Mouse (Mus musculus) midbrain, embryonic 16.5 days (tissue): ENCODE results near the gene Msln. TPM values are rescaled to one million over a fixed set of nuclear protein-coding genes. Genes with fewer than 3 reads are reported as not detected.

Experiments used
- ATAC-seq: fragments of 200-750 bp; cut with Nextera tagmentation; 2 replicates; pipeline ENCODE4 v1.8.0; 2017; ENCODE audit warnings: moderate TSS enrichment
- H3K27ac ChIP-seq: fragments of 300-500 bp; sonication (generic); 2 replicates; pipeline ENCODE4 v1.5.1; 2014; ENCODE audit warnings: mild to moderate bottlenecking, low read length, mixed read lengths
- H3K27me3 ChIP-seq: fragments of 300-500 bp; sonication (generic); 2 replicates; pipeline ENCODE4 v1.6.1; 2014; ENCODE audit warnings: low read depth, low read length, mixed read lengths; ENCODE audit not compliant: control insufficient read depth, insufficient read depth
- H3K36me3 ChIP-seq: fragments of 300-500 bp; sonication (generic); 2 replicates; pipeline ENCODE4 v1.6.1; 2014; ENCODE audit warnings: mild to moderate bottlenecking, low read length, moderate library complexity, mixed read lengths; ENCODE audit not compliant: control insufficient read depth, insufficient read depth
- H3K4me1 ChIP-seq: fragments of 300-500 bp; sonication (generic); 2 replicates; pipeline ENCODE4 v1.6.1; 2014; ENCODE audit warnings: mild to moderate bottlenecking, low read length, mixed read lengths; ENCODE audit not compliant: control insufficient read depth, insufficient read depth
- H3K4me2 ChIP-seq: fragments of 300-500 bp; sonication (generic); 2 replicates; pipeline ENCODE4 v1.6.1; 2014; ENCODE audit warnings: mild to moderate bottlenecking, low read length, mixed read lengths
- H3K4me3 ChIP-seq: fragments of 300-500 bp; sonication (generic); 2 replicates; pipeline ENCODE4 v1.5.1; 2014; ENCODE audit warnings: low read depth, mild to moderate bottlenecking, low read length, moderate library complexity, mixed read lengths
- H3K9ac ChIP-seq: fragments of 300-500 bp; sonication (generic); 2 replicates; pipeline ENCODE4 v1.6.1; 2014; ENCODE audit warnings: low read depth, low read length, mixed read lengths
- H3K9me3 ChIP-seq: fragments of 300-500 bp; sonication (generic); replicated peaks from 2 replicates; pipeline ENCODE4 v1.6.1; 2014; ENCODE audit warnings: mild to moderate bottlenecking, low read length, mixed read lengths; ENCODE audit not compliant: control insufficient read depth, poor library complexity, severe bottlenecking
- WGBS: fragments of 180-500 bp; shearing (Covaris S2); extraction: QIAGEN DNeasy Blood & Tissue Kit; methylation state at CpG from one replicate; pipeline ENCODE4 v1.1.7; 2014; 5-methylcytosine and 5-hydroxymethylcytosine counted together
- polyA plus RNA-seq: library from polyadenylated mRNA; unstranded; fragments of >200 nt; fragmentation: Nextera tagmentation; extraction: Ambion mirVana; gene quantifications from 2 replicates; pipeline ENCODE4 v1.2.1, GENCODE M21; 2015

Gene Msln
- polyA plus RNA-seq, 1 experiment from 2014 or later, result 0.85 TPM

- Histone ChIP-seq H3K36me3 (peaks cover 22% of the 10 kb centered on the region), H3K9ac (no peak overlapping the region), H3K27ac (no peak overlapping the region), H3K4me3 (no peak overlapping the region), H3K9me3 (no peaks in the 10 kb centered on the region), H3K4me1 (peaks cover 17% of the 10 kb centered on the region), H3K27me3 (no peaks in the 10 kb centered on the region), H3K4me2 (no peak overlapping the region)
- ATAC-seq, result no peak
- WGBS, result 76% methylated on average over 6 of the region's 6 CpGs
Measured at GRCm38 (mm10) chr17:25781339-25781738, 27.2 kb upstream of the Msln start.

- Histone ChIP-seq H3K27ac (no peak overlapping the region), H3K4me1 (peaks cover 14% of the 10 kb centered on the region), H3K9ac (no peak overlapping the region), H3K36me3 (peaks cover 21% of the 10 kb centered on the region), H3K4me3 (no peak overlapping the region), H3K9me3 (no peaks in the 10 kb centered on the region), H3K27me3 (no peaks in the 10 kb centered on the region), H3K4me2 (no peak overlapping the region)
- WGBS, result 96% methylated on average over 5 of the region's 5 CpGs
- ATAC-seq, result no peak
Measured at GRCm38 (mm10) chr17:25777948-25778347, 23.8 kb upstream of the Msln start.

- Histone ChIP-seq H3K9ac (no peak overlapping the region), H3K4me1 (peaks cover 14% of the 10 kb centered on the region), H3K4me3 (no peak overlapping the region), H3K27ac (no peak overlapping the region), H3K9me3 (no peaks in the 10 kb centered on the region), H3K4me2 (no peak overlapping the region), H3K36me3 (peaks cover 6% of the 10 kb centered on the region; the same call in 1 of the 2 replicates), H3K27me3 (no peaks in the 10 kb centered on the region)
- WGBS, result 77% methylated on average over 10 of the region's 10 CpGs
- no peak for ATAC-seq
Measured at GRCm38 (mm10) chr17:25775318-25776062, 21.3 kb upstream of the Msln start.

GRCm38 (mm10) chr17:25773549-25774120, 19.5 kb upstream of the Msln start, which contains the start of gene Narfl:
Gene Narfl, plus strand, starts transcription at chr17:25773776.
- Histone ChIP-seq H3K9me3 (no peaks in the 10 kb centered on the region), H3K4me3 (peak within 1 kb of the TSS; percentile 83), H3K36me3 (peaks cover 6% of the 10 kb centered on the region; the same call in 1 of the 2 replicates), H3K27ac (no peak within 1 kb of the TSS), H3K9ac (peak within 1 kb of the TSS; percentile 84), H3K4me1 (peaks cover 14% of the 10 kb centered on the region), H3K27me3 (no peaks in the 10 kb centered on the region), H3K4me2 (peak within 1 kb of the TSS; percentile 88)
- under 1% methylated on average over 37 of the region's 37 CpGs for WGBS
- ATAC-seq, result peak; percentile 84

- ATAC-seq, result no peak
- Histone ChIP-seq H3K27me3 (no peaks in the 10 kb centered on the region), H3K9me3 (no peaks in the 10 kb centered on the region), H3K4me3 (no peak overlapping the region), H3K36me3 (no peaks in the 10 kb centered on the region), H3K27ac (no peak overlapping the region), H3K4me1 (peaks cover 7% of the 10 kb centered on the region), H3K9ac (no peak overlapping the region), H3K4me2 (no peak overlapping the region)
- 62% methylated on average over 7 of the region's 9 CpGs for WGBS
Measured at GRCm38 (mm10) chr17:25769331-25769730, 15.2 kb upstream of the Msln start.

GRCm38 (mm10) chr17:25765886-25766285, 11.7 kb upstream of the Msln start:
- no peak overlapping the region for H3K27ac ChIP-seq
- H3K27me3 ChIP-seq, result no peaks in the 10 kb centered on the region
- H3K9me3 ChIP-seq, result no peaks in the 10 kb centered on the region
- 36% methylated on average over 5 of the region's 5 CpGs for WGBS
- no peak overlapping the region for H3K4me2 ChIP-seq
- no peak for ATAC-seq
- H3K4me1 ChIP-seq, result no peaks in the 10 kb centered on the region
- no peaks in the 10 kb centered on the region for H3K36me3 ChIP-seq
- no peak overlapping the region for H3K9ac ChIP-seq
- no peak overlapping the region for H3K4me3 ChIP-seq

GRCm38 (mm10) chr17:25762591-25762990, 8.4 kb upstream of the Msln start:
- Histone ChIP-seq H3K4me1 (no peaks in the 10 kb centered on the region), H3K27ac (no peak overlapping the region), H3K9ac (no peak overlapping the region), H3K36me3 (no peaks in the 10 kb centered on the region), H3K9me3 (no peaks in the 10 kb centered on the region), H3K27me3 (peaks cover 3% of the 10 kb centered on the region; the same call in 1 of the 2 replicates), H3K4me3 (no peak overlapping the region), H3K4me2 (no peak overlapping the region)
- no peak for ATAC-seq
- 17% methylated on average over 3 of the region's 3 CpGs for WGBS

GRCm38 (mm10) chr17:25761561-25761970, 7.4 kb upstream of the Msln start:
- no peak for ATAC-seq
- WGBS, result 27% methylated on average over 4 of the region's 4 CpGs
- no peak overlapping the region for H3K27ac ChIP-seq
- no peaks in the 10 kb centered on the region for H3K9me3 ChIP-seq
- H3K4me2 ChIP-seq, result no peak overlapping the region
- no peaks in the 10 kb centered on the region for H3K4me1 ChIP-seq
- peaks cover 3% of the 10 kb centered on the region; the same call in 1 of the 2 replicates for H3K27me3 ChIP-seq
- H3K36me3 ChIP-seq, result no peaks in the 10 kb centered on the region
- H3K9ac ChIP-seq, result no peak overlapping the region
- H3K4me3 ChIP-seq, result no peak overlapping the region

GRCm38 (mm10) chr17:25760148-25760547, 6.0 kb upstream of the Msln start:
- H3K36me3 ChIP-seq, result no peaks in the 10 kb centered on the region
- WGBS, result 80% methylated on average over 8 of the region's 8 CpGs
- peaks cover 3% of the 10 kb centered on the region; the same call in 1 of the 2 replicates for H3K27me3 ChIP-seq
- H3K4me1 ChIP-seq, result no peaks in the 10 kb centered on the region
- H3K4me2 ChIP-seq, result no peak overlapping the region
- no peak overlapping the region for H3K4me3 ChIP-seq
- no peak for ATAC-seq
- no peak overlapping the region for H3K27ac ChIP-seq
- no peak overlapping the region for H3K9ac ChIP-seq
- H3K9me3 ChIP-seq, result no peaks in the 10 kb centered on the region
